Mouse (Mus musculus): ENCODE data around the gene Parp8. TPM values are rescaled to one million over a fixed set of nuclear protein-coding genes. Genes with fewer than 3 reads are reported as not detected.

Gene Parp8
- polyA plus RNA-seq, 1 experiment from 2014 or later: 11.8 TPM

DNA sequence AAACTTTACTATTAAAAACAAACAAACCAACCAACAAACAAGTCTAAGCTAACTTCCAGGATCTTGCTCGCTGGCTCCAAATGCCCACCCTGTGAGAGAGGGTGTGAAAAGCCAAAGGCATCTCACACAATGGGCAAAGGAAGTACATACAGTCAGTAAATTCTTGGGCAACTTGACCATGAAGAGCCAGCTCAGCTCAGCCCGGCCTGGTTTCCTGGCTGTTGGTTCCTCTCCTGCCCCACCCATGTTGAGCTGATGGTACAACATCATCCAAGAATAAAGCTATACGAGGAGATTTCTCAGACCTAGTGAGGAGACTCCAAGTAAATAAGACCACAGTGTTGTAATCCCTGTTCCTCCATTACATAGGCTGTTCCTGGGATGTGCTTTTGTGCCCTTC is 117.1 kb downstream of the Parp8 start:
- H3K4me3 ChIP-seq: no peak overlapping the region
- H3K4me2 ChIP-seq: no peak overlapping the region
- 78% methylated on average over 3 of the region's 3 CpGs for WGBS
- H3K36me3 ChIP-seq: no peaks in the 10 kb centered on the region
- no peaks in the 10 kb centered on the region for H3K27me3 ChIP-seq
- H3K9ac ChIP-seq: no peak overlapping the region
- H3K27ac ChIP-seq: no peak overlapping the region
- H3K9me3 ChIP-seq (replicated peaks): no peaks in the 10 kb centered on the region
- ATAC-seq (replicated peaks; ENCODE audit: insufficient number of reproducible peaks, insufficient read depth, low FRiP score, low read depth): no peak
- H3K4me1 ChIP-seq (replicated peaks): no peaks in the 10 kb centered on the region

DNA sequence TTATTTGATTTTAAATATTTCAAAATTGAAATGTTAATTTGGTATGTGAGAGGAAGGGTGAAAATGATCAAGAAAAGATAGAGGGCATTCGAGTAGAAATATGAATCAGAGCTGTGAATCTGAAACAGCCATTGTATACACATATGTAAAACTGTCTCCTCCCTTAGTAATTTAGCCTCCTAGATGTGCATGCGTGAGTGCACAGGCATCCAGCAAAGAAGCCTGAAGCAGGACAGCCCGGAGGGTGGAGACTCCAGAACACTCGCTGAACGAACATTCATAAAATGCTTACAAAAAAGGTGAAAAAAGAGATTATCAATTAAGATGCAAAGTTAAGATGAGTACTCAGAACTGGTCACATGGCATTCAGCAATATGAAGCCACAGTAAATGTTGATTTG is 121.9 kb downstream of the Parp8 start:
- Histone ChIP-seq H3K36me3 (0 out of 2 replicates have a peak, but pooled peaks cover 7% of the 10 kb centered on the region), H3K4me2 (no peak overlapping the region), H3K4me1 (replicated peaks) (no peaks in the 10 kb centered on the region), H3K9ac (no peak overlapping the region), H3K27me3 (no peaks in the 10 kb centered on the region), H3K4me3 (no peak overlapping the region), H3K27ac (no peak overlapping the region), H3K9me3 (replicated peaks) (no peaks in the 10 kb centered on the region)
- 76% methylated on average over 5 of the region's 5 CpGs for WGBS
- ATAC-seq (replicated peaks; ENCODE audit: insufficient number of reproducible peaks, insufficient read depth, low FRiP score, low read depth): no peak

DNA sequence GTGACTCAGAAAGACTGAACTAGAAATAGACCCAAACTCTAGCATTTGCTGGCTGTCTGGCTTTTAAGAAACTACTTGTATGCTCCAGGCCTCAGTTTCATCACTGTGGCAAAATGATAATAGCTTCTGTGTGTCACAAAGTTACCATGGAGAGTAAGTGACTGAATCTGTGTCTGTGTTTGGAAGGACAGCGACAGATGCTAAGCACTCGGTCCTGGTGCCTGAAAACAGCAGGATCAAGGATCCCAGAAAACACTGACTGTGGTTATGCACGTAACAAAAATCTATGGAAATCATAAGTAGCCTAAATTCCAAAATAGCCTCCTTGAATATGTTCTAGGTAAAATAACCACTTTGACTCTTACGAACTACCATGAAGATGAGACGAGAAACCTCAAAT is 126.9 kb downstream of the Parp8 start:
- no peak for ATAC-seq (replicated peaks; ENCODE audit: insufficient number of reproducible peaks, insufficient read depth, low FRiP score, low read depth)
- Histone ChIP-seq H3K4me2 (no peak overlapping the region), H3K4me3 (no peak overlapping the region), H3K9me3 (replicated peaks) (no peaks in the 10 kb centered on the region), H3K27me3 (no peaks in the 10 kb centered on the region), H3K9ac (no peak overlapping the region), H3K4me1 (replicated peaks) (no peaks in the 10 kb centered on the region), H3K36me3 (peaks cover 13% of the 10 kb centered on the region), H3K27ac (no peak overlapping the region)
- 79% methylated on average over 5 of the region's 5 CpGs for WGBS

GRCm38 (mm10) chr13:116897711-116898110 is 127.6 kb downstream of the Parp8 start:
- Histone ChIP-seq H3K27ac (no peak overlapping the region), H3K9ac (no peak overlapping the region), H3K9me3 (replicated peaks) (no peaks in the 10 kb centered on the region), H3K36me3 (peaks cover 13% of the 10 kb centered on the region), H3K4me2 (no peak overlapping the region), H3K27me3 (no peaks in the 10 kb centered on the region), H3K4me3 (no peak overlapping the region), H3K4me1 (replicated peaks) (no peaks in the 10 kb centered on the region)
- no peak for ATAC-seq (replicated peaks; ENCODE audit: insufficient number of reproducible peaks, insufficient read depth, low FRiP score, low read depth)
- 90% methylated on average over 1 of the region's 1 CpGs for WGBS

GRCm38 (mm10) chr13:116884422-116884942 is 140.9 kb downstream of the Parp8 start:
- Histone ChIP-seq H3K36me3 (no peaks in the 10 kb centered on the region), H3K27ac (no peak overlapping the region), H3K4me2 (no peak overlapping the region), H3K4me3 (no peak overlapping the region), H3K27me3 (no peaks in the 10 kb centered on the region), H3K9me3 (replicated peaks) (no peaks in the 10 kb centered on the region), H3K4me1 (replicated peaks) (peaks cover 4% of the 10 kb centered on the region; the same call in 1 of the 2 replicates), H3K9ac (no peak overlapping the region)
- WGBS: 67% methylated on average over 9 of the region's 9 CpGs
- ATAC-seq (replicated peaks; ENCODE audit: insufficient number of reproducible peaks, insufficient read depth, low FRiP score, low read depth): no peak

GRCm38 (mm10) chr13:116882226-116882625 is 143.1 kb downstream of the Parp8 start:
- H3K27ac ChIP-seq: peak overlapping the region; percentile 48
- no peaks in the 10 kb centered on the region for H3K36me3 ChIP-seq
- 50% methylated on average over 7 of the region's 7 CpGs for WGBS
- no peak overlapping the region for H3K9ac ChIP-seq
- H3K4me3 ChIP-seq: no peak overlapping the region
- H3K9me3 ChIP-seq (replicated peaks): no peaks in the 10 kb centered on the region
- no peak overlapping the region for H3K4me2 ChIP-seq
- peaks cover 4% of the 10 kb centered on the region; the same call in 1 of the 2 replicates for H3K4me1 ChIP-seq (replicated peaks)
- ATAC-seq (replicated peaks; ENCODE audit: insufficient number of reproducible peaks, insufficient read depth, low FRiP score, low read depth): peak; percentile 79
- no peaks in the 10 kb centered on the region for H3K27me3 ChIP-seq

- no peak overlapping the region for H3K9ac ChIP-seq
- peaks cover 4% of the 10 kb centered on the region; the same call in 1 of the 2 replicates for H3K4me1 ChIP-seq (replicated peaks)
- H3K4me3 ChIP-seq: no peak overlapping the region
- no peaks in the 10 kb centered on the region for H3K27me3 ChIP-seq
- H3K9me3 ChIP-seq (replicated peaks): no peaks in the 10 kb centered on the region
- WGBS: 84% methylated on average over 10 of the region's 10 CpGs
- H3K36me3 ChIP-seq: no peaks in the 10 kb centered on the region
- ATAC-seq (replicated peaks; ENCODE audit: insufficient number of reproducible peaks, insufficient read depth, low FRiP score, low read depth): no peak
- H3K27ac ChIP-seq: no peak overlapping the region
- H3K4me2 ChIP-seq: no peak overlapping the region
Measured at GRCm38 (mm10) chr13:116879580-116880192, 145.7 kb downstream of the Parp8 start.

GRCm38 (mm10) chr13:116870221-116870620 is 155.1 kb downstream of the Parp8 start:
- no peaks in the 10 kb centered on the region for H3K27me3 ChIP-seq
- ATAC-seq (replicated peaks; ENCODE audit: insufficient number of reproducible peaks, insufficient read depth, low FRiP score, low read depth): no peak
- no peak overlapping the region for H3K4me3 ChIP-seq
- no peaks in the 10 kb centered on the region for H3K4me1 ChIP-seq (replicated peaks)
- peaks cover 14% of the 10 kb centered on the region for H3K36me3 ChIP-seq
- H3K9ac ChIP-seq: no peak overlapping the region
- WGBS: 68% methylated on average over 1 of the region's 1 CpGs
- no peaks in the 10 kb centered on the region for H3K9me3 ChIP-seq (replicated peaks)
- no peak overlapping the region for H3K27ac ChIP-seq
- no peak overlapping the region for H3K4me2 ChIP-seq

DNA sequence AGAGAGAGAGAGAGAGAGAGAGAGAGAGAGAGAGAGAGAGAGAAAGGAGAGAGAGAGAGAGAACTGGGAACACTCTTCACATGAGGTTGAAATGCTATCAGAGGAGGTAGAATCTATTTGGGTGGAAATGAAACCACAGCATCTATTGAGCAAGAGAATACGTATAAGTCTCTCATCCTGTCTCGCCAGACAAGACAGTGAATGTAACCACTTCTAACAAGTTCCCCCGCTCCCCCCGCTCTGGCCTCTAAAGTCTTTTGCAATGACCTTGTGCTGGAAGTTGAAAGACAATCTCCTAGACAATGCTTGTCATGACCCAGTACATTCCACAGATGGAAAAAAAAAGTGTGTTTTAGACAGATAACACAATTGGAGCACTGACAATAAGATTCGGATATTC is 181.4 kb downstream of the Parp8 start:
- no peak for ATAC-seq (replicated peaks; ENCODE audit: insufficient number of reproducible peaks, insufficient read depth, low FRiP score, low read depth)
- Histone ChIP-seq H3K9me3 (replicated peaks) (no peaks in the 10 kb centered on the region), H3K36me3 (no peaks in the 10 kb centered on the region), H3K9ac (no peak overlapping the region), H3K4me2 (no peak overlapping the region), H3K27me3 (no peaks in the 10 kb centered on the region), H3K4me3 (no peak overlapping the region), H3K27ac (no peak overlapping the region), H3K4me1 (replicated peaks) (no peaks in the 10 kb centered on the region)
- 39% methylated on average over 5 of the region's 5 CpGs for WGBS

DNA sequence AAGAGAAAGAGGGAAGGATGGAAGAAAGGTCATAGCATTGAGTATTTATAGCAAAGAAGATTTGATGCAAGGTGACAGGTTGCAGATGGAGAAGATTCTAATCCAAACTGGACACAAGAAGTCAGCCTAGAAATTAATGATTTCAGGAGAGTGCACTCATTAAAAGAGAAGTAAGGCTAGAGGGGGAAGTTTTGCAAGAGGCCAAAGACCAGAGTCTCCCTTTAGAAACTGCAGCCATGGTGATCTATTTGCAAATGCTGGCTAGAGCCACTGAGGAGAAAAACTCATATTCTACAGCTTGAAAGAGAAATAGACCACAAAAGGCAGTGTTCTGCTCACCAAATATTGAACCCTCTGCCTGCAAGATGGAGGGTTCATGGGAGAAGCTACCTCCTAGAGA is 194.4 kb downstream of the Parp8 start:
- Histone ChIP-seq H3K9me3 (replicated peaks) (no peaks in the 10 kb centered on the region), H3K27me3 (no peaks in the 10 kb centered on the region), H3K9ac (no peak overlapping the region), H3K36me3 (no peaks in the 10 kb centered on the region), H3K4me1 (replicated peaks) (no peaks in the 10 kb centered on the region), H3K27ac (no peak overlapping the region), H3K4me3 (no peak overlapping the region), H3K4me2 (no peak overlapping the region)
- ATAC-seq (replicated peaks; ENCODE audit: insufficient number of reproducible peaks, insufficient read depth, low FRiP score, low read depth): no peak

DNA sequence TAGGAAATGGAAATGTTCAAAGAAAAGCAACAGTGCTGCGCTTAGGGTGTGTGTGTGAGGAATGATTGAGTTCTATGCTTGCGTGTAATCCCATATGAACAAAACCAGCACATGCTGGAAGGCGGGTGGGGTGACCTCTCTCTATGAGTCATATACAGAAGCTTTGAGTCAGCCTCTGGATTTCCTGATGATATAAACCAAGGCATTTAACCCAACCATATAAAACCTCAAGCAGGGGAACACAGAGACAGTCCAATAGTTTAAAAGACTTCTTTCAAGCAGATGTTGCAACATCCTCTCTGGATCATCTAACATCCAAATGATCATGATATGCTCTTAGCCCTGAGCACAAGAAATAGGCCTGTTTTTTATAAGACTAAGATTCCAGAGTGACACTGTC is 196.3 kb downstream of the Parp8 start:
- no peaks in the 10 kb centered on the region for H3K36me3 ChIP-seq
- no peaks in the 10 kb centered on the region for H3K27me3 ChIP-seq
- no peak overlapping the region for H3K9ac ChIP-seq
- 81% methylated on average over 3 of the region's 3 CpGs for WGBS
- no peaks in the 10 kb centered on the region for H3K9me3 ChIP-seq (replicated peaks)
- H3K4me2 ChIP-seq: no peak overlapping the region
- no peak overlapping the region for H3K4me3 ChIP-seq
- no peak for ATAC-seq (replicated peaks; ENCODE audit: insufficient number of reproducible peaks, insufficient read depth, low FRiP score, low read depth)
- H3K27ac ChIP-seq: no peak overlapping the region
- H3K4me1 ChIP-seq (replicated peaks): no peaks in the 10 kb centered on the region

DNA sequence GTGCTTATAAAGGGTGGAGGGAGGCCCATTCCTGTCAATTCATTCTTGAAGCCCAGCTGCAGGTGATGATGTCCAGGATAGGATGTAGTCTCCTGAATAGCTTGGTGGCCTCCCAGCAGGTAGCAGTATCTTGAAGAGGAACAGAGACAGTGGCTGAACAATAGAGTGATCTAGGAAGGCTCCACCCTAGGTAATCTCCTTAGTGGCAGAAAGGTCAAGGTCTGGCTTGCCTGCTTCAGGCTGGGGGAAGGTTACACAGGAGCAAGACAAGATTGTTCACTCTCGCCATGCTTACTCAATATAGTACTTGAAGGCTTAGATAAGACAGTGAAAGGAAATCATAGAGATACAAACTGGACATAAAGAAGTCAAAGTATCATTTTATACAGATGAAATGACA is 213.9 kb downstream of the Parp8 start:
- ATAC-seq (replicated peaks; ENCODE audit: insufficient number of reproducible peaks, insufficient read depth, low FRiP score, low read depth): no peak
- WGBS: 47% methylated on average over 1 of the region's 1 CpGs

More for the DNA sequence above, 213.9 kb downstream of the Parp8 start:
- H3K27me3 ChIP-seq: no peaks in the 10 kb centered on the region
- no peaks in the 10 kb centered on the region for H3K4me1 ChIP-seq (replicated peaks)
- H3K36me3 ChIP-seq: no peaks in the 10 kb centered on the region
- no peak overlapping the region for H3K4me2 ChIP-seq
- no peak overlapping the region for H3K4me3 ChIP-seq
- H3K9me3 ChIP-seq (replicated peaks): no peaks in the 10 kb centered on the region
- no peak overlapping the region for H3K9ac ChIP-seq
- H3K27ac ChIP-seq: no peak overlapping the region
